Mouse (Mus musculus) bone marrow, adult 2 months (tissue): Measurements from ENCODE around the gene Rnf5. TPM values are rescaled to one million over a fixed set of nuclear protein-coding genes. Genes with fewer than 3 reads are reported as not detected.

Experiments
- H3K27ac ChIP-seq: fragments of 200-500 bp; 2 replicates; pipeline ENCODE4 v1.5.1; 2012; ENCODE audit warnings: low read depth, mild to moderate bottlenecking, control low read depth, inconsistent platforms, low read length; ENCODE audit not compliant: control insufficient read depth, poor library complexity, insufficient read depth
- H3K4me1 ChIP-seq: fragments of 200-500 bp; 2 replicates; pipeline ENCODE4 v1.6.1; 2011; ENCODE audit warnings: low read length; ENCODE audit not compliant: control insufficient read depth, insufficient read depth
- H3K4me3 ChIP-seq: fragments of 200-500 bp; replicated peaks from 2 replicates; pipeline ENCODE3; 2011; ENCODE audit warnings: mild to moderate bottlenecking, low read depth, low read length, control low read depth; ENCODE audit not compliant: control insufficient read depth
- CTCF ChIP-seq: fragments of 200-500 bp; IDR thresholded peaks from 2 replicates; pipeline ENCODE4 v1.5.1; 2011; ENCODE audit warnings: low read length, control low read depth; ENCODE audit not compliant: control insufficient read depth, insufficient read depth
- POLR2A ChIP-seq: fragments of 200-500 bp; IDR thresholded peaks from 2 replicates; pipeline ENCODE4 v1.6.1; 2011; ENCODE audit warnings: low read depth, mild to moderate bottlenecking, control low read depth, low read length, borderline replicate concordance; ENCODE audit not compliant: control insufficient read depth
- WGBS: fragments of 180-500 bp; shearing (Covaris S2); methylation state at CpG from one replicate; pipeline ENCODE4 v1.1.7; 2018; 5-methylcytosine and 5-hydroxymethylcytosine counted together
- polyA plus RNA-seq: library from polyadenylated mRNA; stranded (reverse); fragments of >200 nt; gene quantifications from 2 replicates; pipeline ENCODE4 v1.2.4, GENCODE M21; 2011; ENCODE audit warnings: low replicate concordance; ENCODE audit not compliant: missing spikeins, insufficient read depth, insufficient read length

The Rnf5 gene
- polyA plus RNA-seq, 1 experiment, result 42.3 TPM

- no peaks in the 10 kb centered on the region; the same call in 1 of the 2 replicates for H3K4me1 ChIP-seq
- 17% methylated on average over 7 of the region's 7 CpGs for WGBS
- peak overlapping the region; percentile 68 for H3K4me3 ChIP-seq
- peak overlapping the region; percentile 95 for H3K27ac ChIP-seq
- no peak for TF ChIP-seq POLR2A
- no peak for TF ChIP-seq CTCF
Observed at GRCm38 (mm10) chr17:34589206-34589605, 14.3 kb downstream of the Rnf5 start.

- H3K4me1 ChIP-seq, result no peaks in the 10 kb centered on the region; the same call in 1 of the 2 replicates
- peak overlapping the region; percentile 59 for H3K4me3 ChIP-seq
- WGBS, result 39% methylated on average over 3 of the region's 3 CpGs
- peak overlapping the region; percentile 38; the same call in 1 of the 2 replicates for H3K27ac ChIP-seq
- TF ChIP-seq CTCF, result no peak
- TF ChIP-seq POLR2A, result no peak
Observed at GRCm38 (mm10) chr17:34588767-34589166, 14.7 kb downstream of the Rnf5 start.

- Histone ChIP-seq H3K4me3 (peak overlapping the region; percentile 76), H3K4me1 (no peaks in the 10 kb centered on the region; the same call in 1 of the 2 replicates), H3K27ac (peak overlapping the region; percentile 89)
- TF ChIP-seq POLR2A, result no peak
- TF ChIP-seq CTCF, result no peak
- under 1% methylated on average over 19 of the region's 19 CpGs for WGBS
Observed at GRCm38 (mm10) chr17:34587814-34588213, 15.7 kb downstream of the Rnf5 start.

- WGBS, result under 1% methylated on average over 50 of the region's 50 CpGs
- Histone ChIP-seq H3K4me1 (no peaks in the 10 kb centered on the region; the same call in 1 of the 2 replicates), H3K4me3 (peak overlapping the region; percentile 76), H3K27ac (peak overlapping the region; percentile 89)
- TF ChIP-seq CTCF (no peak), POLR2A (peak; percentile 98)
Observed at GRCm38 (mm10) chr17:34587423-34587811, 16.1 kb downstream of the Rnf5 start.

GRCm38 (mm10) chr17:34586796-34587422, 16.6 kb downstream of the Rnf5 start:
- no peaks in the 10 kb centered on the region; the same call in 1 of the 2 replicates for H3K4me1 ChIP-seq
- peak overlapping the region; percentile 89 for H3K27ac ChIP-seq
- peak overlapping the region; percentile 76 for H3K4me3 ChIP-seq
- WGBS, result under 1% methylated on average over 38 of the region's 38 CpGs
- TF ChIP-seq POLR2A, result no peak
- TF ChIP-seq CTCF, result no peak

- TF ChIP-seq CTCF, result no peak
- TF ChIP-seq POLR2A, result no peak
- no peak overlapping the region; the same call in 1 of the 2 replicates for H3K27ac ChIP-seq
- H3K4me3 ChIP-seq, result no peak overlapping the region
- 42% methylated on average over 32 of the region's 32 CpGs for WGBS
- H3K4me1 ChIP-seq, result no peaks in the 10 kb centered on the region; the same call in 1 of the 2 replicates
Observed at GRCm38 (mm10) chr17:34585877-34586771, 17.4 kb downstream of the Rnf5 start.

- Histone ChIP-seq H3K27ac (no peak overlapping the region), H3K4me3 (no peak overlapping the region), H3K4me1 (no peaks in the 10 kb centered on the region; the same call in 1 of the 2 replicates)
- 86% methylated on average over 8 of the region's 8 CpGs for WGBS
- no peak for TF ChIP-seq CTCF
- no peak for TF ChIP-seq POLR2A
Observed at GRCm38 (mm10) chr17:34585121-34585520, 18.4 kb downstream of the Rnf5 start.

GRCm38 (mm10) chr17:34583819-34584218, 19.7 kb downstream of the Rnf5 start:
- 82% methylated on average over 8 of the region's 8 CpGs for WGBS
- Histone ChIP-seq H3K4me1 (no peaks in the 10 kb centered on the region; the same call in 1 of the 2 replicates), H3K27ac (no peak overlapping the region), H3K4me3 (no peak overlapping the region)
- TF ChIP-seq POLR2A (no peak), CTCF (no peak)
